Comparison of ENCODE assay signal across 13 mouse cellular contexts in genomic region chr5:115548501-115549285, GRCm38 (mm10).
"Had no signal": no experiment of that assay in that cellular context is flagged by ENCODE, and none has a peak within 500 bp of the region (broad histone marks: within the 10 kb centered on the region; RNA-seq: fewer than 3 reads in every experiment).

No protein-coding gene starts in this region.

- H3K4me3 ChIP-seq: limb, embryonic 15.5 days; liver, embryonic 12.5 days; midbrain, embryonic 15.5 days; neural tube, embryonic 15.5 days had no signal

- H3K27me3 ChIP-seq: limb, embryonic 15.5 days; liver, embryonic 12.5 days; midbrain, embryonic 15.5 days; neural tube, embryonic 15.5 days had no signal

- H3K27ac ChIP-seq: limb, embryonic 15.5 days; liver, embryonic 12.5 days; midbrain, embryonic 15.5 days; neural tube, embryonic 15.5 days had no signal

- DNase-seq: kidney, postnatal 10 days; left cerebral cortex, postnatal 4 days; lung, embryonic 14.5 days; lung, postnatal 10 days; lung, postnatal 4 days; right cerebral cortex, adult 18-20 months; right cerebral cortex, postnatal 25 days; thymus, postnatal 4 days had no signal

- ATAC-seq: liver, embryonic 12.5 days; midbrain, embryonic 15.5 days had no signal

- H3K9ac ChIP-seq: limb, embryonic 15.5 days; liver, embryonic 12.5 days; lung, embryonic 14.5 days; midbrain, embryonic 15.5 days; neural tube, embryonic 15.5 days had no signal

- H3K4me2 ChIP-seq: limb, embryonic 15.5 days; liver, embryonic 12.5 days; lung, embryonic 14.5 days; midbrain, embryonic 11.5 days; midbrain, embryonic 15.5 days; neural tube, embryonic 15.5 days had no signal

- H3K9me3 ChIP-seq: limb, embryonic 15.5 days; liver, embryonic 12.5 days; midbrain, embryonic 15.5 days; neural tube, embryonic 15.5 days had no signal
